Mouse (Mus musculus) cortical plate, adult 2 months (tissue): ENCODE measurements around the gene Hba-a2.

ENCODE experiments used
- CTCF ChIP-seq: fragments of 200-500 bp; IDR thresholded peaks from 2 replicates; pipeline ENCODE4 v1.5.1; 2011; ENCODE audit warnings: mild to moderate bottlenecking, control low read depth, low read length; ENCODE audit not compliant: insufficient read depth; ENCODE audit errors: extremely low read depth
- POLR2A ChIP-seq: fragments of 200-500 bp; IDR thresholded peaks from 2 replicates; pipeline ENCODE4 v1.6.1; 2011; ENCODE audit warnings: mild to moderate bottlenecking, low read length, control low read depth; ENCODE audit not compliant: insufficient read depth; ENCODE audit errors: extremely low read depth

- no peak for TF ChIP-seq CTCF
- TF ChIP-seq POLR2A, result no peak
These were observed 15.6 kb upstream of the Hba-a2 start for GRCm38 (mm10) chr11:32280646-32281045.
